Mouse (Mus musculus): ENCODE data around the gene Trib2. TPM values are rescaled to one million over a fixed set of nuclear protein-coding genes. Genes with fewer than 3 reads are reported as not detected.

Gene Trib2
- 54.8 and 56.1 TPM in 2 replicates for polyA plus RNA-seq (2015; fragmentation: Nextera tagmentation; extraction: Ambion mirVana)

DNA sequence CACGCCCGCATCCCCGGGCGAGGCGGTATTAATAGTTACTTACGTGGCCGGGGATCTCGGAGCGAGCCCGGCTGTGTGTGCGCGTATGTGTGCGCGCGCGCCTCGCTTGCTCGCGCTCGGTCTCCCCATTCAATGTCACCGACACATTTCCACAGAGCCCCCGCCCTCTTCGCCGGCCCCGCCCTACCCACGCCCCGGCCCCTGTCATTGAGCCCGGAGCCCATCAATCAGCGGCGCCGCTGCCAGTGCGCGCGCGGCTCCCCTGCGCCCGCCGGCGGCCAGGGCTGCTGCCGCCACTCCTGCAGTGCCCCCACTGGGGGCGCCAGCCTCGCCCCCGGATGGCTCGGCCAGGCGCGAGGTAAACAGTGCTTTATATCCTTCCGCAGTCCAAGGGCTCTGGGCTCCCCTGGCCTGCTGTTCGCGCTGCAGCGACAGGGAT is at the start of gene Trib2:
Gene Trib2, minus strand, starts transcription at position 183 of the 439 bp plus-strand sequence.
- Histone ChIP-seq H3K4me1 (peaks cover 26% of the 10 kb centered on the region), H3K4me3 (replicated peaks) (peak within 1 kb of the TSS; percentile 81), H3K9ac (peak within 1 kb of the TSS; percentile 84), H3K36me3 (no peaks in the 10 kb centered on the region), H3K27me3 (no peaks in the 10 kb centered on the region), H3K27ac (peak within 1 kb of the TSS; percentile 97), H3K4me2 (peak within 1 kb of the TSS; percentile 83), H3K9me3 (replicated peaks) (no peaks in the 10 kb centered on the region)
- peak; percentile 93 for ATAC-seq (replicated peaks; ENCODE audit: low FRiP score)
- WGBS = under 1% methylated on average over 50 of the region's 50 CpGs

DNA sequence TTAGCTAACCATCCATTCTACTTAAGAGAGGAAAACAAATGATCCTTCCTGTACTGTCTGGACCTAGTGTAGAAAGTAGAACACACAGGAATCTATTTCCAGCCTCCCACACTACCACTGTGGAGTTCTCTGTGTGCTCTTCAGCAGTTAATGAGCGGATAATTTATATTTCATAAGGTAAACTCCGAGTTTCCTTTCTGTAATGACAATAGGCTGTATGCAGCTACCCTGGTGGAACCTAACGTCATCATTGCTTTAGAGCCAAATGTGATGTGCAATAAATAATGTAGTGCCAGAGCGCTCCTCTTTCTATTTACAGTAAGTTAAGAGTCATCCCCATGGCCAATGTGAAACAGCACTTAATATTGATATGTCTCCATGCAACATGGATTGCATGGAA is 41.3 kb upstream of the Trib2 start:
- H3K4me2 ChIP-seq = no peak overlapping the region
- no peak overlapping the region for H3K27ac ChIP-seq
- no peaks in the 10 kb centered on the region for H3K36me3 ChIP-seq
- H3K4me1 ChIP-seq = no peaks in the 10 kb centered on the region
- H3K9ac ChIP-seq = no peak overlapping the region
- WGBS = 81% methylated on average over 4 of the region's 4 CpGs
- ATAC-seq (replicated peaks; ENCODE audit: low FRiP score) = no peak
- H3K27me3 ChIP-seq = no peaks in the 10 kb centered on the region
- H3K9me3 ChIP-seq (replicated peaks) = no peaks in the 10 kb centered on the region
- H3K4me3 ChIP-seq (replicated peaks) = no peak overlapping the region

DNA sequence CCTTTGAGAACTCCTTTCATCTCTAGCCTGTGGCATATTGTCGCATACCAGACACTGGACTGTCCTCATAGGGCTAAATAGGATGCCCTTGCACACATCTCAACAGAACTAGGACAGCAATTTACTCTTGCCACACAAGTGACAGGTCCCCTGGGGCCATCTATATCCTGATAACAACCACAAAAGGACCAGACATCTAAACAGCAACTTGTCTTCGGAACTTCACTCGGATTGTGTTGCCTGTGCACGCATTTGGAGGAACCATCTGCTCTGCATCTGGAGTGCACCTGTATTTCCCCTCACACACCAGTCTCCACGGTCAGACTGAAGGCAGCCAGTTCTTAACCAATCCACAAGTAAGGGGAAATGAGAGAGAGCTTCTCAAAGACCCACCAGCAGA is 39.2 kb upstream of the Trib2 start:
- Histone ChIP-seq H3K36me3 (no peaks in the 10 kb centered on the region), H3K4me1 (no peaks in the 10 kb centered on the region), H3K4me2 (no peak overlapping the region), H3K4me3 (replicated peaks) (no peak overlapping the region), H3K27me3 (no peaks in the 10 kb centered on the region), H3K9ac (no peak overlapping the region), H3K27ac (no peak overlapping the region), H3K9me3 (replicated peaks) (no peaks in the 10 kb centered on the region)
- WGBS = 86% methylated on average over 5 of the region's 5 CpGs
- ATAC-seq (replicated peaks; ENCODE audit: low FRiP score) = no peak

DNA sequence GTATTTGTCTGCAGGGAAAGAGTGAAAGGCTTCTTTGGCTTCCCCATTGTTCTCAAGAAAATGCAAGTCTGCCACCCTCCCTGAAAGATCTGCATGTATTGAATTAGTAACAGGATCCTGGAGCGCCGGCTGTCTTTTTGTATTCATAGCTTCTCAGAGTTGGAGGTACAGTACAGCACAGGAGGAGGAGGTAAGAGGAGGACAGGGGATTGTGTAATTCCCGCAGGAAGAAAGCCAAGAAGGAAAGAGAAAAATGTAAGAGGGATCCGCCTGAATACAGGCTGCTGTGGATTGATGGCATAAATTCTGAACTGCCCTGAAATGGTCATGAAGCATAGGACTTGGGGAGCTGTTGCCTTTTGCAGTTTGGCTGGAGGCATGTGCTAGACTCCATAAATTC is 36.1 kb upstream of the Trib2 start:
- Histone ChIP-seq H3K4me1 (peaks cover 10% of the 10 kb centered on the region; the same call in 1 of the 2 replicates), H3K27ac (no peak overlapping the region), H3K9me3 (replicated peaks) (no peaks in the 10 kb centered on the region), H3K4me3 (replicated peaks) (no peak overlapping the region), H3K27me3 (no peaks in the 10 kb centered on the region), H3K9ac (no peak overlapping the region), H3K4me2 (no peak overlapping the region), H3K36me3 (no peaks in the 10 kb centered on the region)
- ATAC-seq (replicated peaks; ENCODE audit: low FRiP score) = 0 out of 2 replicates have a peak, but pooled peaks have one; percentile 17
- WGBS = 50% methylated on average over 4 of the region's 4 CpGs

DNA sequence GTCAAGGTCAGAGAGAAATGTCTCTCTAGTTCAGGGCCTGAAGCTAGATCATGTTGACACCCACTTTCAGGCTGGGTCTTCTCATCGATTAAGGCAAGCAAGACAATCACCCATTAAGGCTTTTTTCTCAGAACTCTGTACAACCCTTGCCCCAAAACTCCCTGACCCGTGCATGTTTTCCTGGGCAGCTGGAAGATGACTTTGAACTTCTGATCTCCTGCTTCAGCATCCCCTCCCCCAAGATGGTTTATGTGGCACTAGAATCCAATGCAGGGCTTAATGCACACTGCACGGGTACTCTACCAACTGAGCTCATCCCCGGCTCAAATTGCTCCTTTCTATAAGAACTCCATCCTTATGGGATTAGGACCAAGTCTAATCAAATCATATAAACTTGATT is 35.3 kb upstream of the Trib2 start:
- H3K9ac ChIP-seq = no peak overlapping the region
- ATAC-seq (replicated peaks; ENCODE audit: low FRiP score) = no peak
- H3K27ac ChIP-seq = no peak overlapping the region

DNA sequence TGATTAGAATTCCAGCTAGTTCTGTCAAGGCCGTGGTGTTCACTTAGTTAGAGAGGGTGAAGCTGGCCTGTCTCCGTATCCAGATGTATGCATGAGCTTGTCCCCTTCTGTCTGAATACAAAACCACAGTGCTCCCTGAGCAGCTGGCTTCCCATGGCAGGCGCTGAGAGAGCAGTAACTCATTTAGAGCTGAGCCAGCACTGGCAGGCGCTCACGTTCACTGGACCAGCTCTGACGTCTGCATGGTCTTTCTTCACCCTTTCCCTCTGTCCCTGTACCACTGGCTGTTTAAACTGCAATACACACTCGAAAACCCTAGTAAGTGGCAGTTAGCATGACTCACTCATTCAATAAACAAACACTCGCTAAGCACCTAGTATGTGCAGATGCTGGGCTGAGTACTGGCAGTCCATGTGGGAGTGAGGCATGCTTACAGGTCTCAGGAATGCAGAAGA is 33.7 kb upstream of the Trib2 start:
- Histone ChIP-seq H3K27me3 (no peaks in the 10 kb centered on the region), H3K9ac (no peak overlapping the region), H3K4me3 (replicated peaks) (no peak overlapping the region), H3K36me3 (no peaks in the 10 kb centered on the region), H3K27ac (0 out of 2 replicates have a peak overlapping the region, but pooled peaks have one; percentile 9), H3K4me2 (no peak overlapping the region), H3K4me1 (peaks cover 10% of the 10 kb centered on the region; the same call in 1 of the 2 replicates), H3K9me3 (replicated peaks) (no peaks in the 10 kb centered on the region)
- ATAC-seq (replicated peaks; ENCODE audit: low FRiP score) = peak; percentile 58; the same call in 1 of the 2 replicates
- WGBS = 45% methylated on average over 8 of the region's 8 CpGs

More for the DNA sequence above, 35.3 kb upstream of the Trib2 start:
- H3K4me1 ChIP-seq = peaks cover 10% of the 10 kb centered on the region; the same call in 1 of the 2 replicates
- no peaks in the 10 kb centered on the region for H3K9me3 ChIP-seq (replicated peaks)
- no peaks in the 10 kb centered on the region for H3K27me3 ChIP-seq
- WGBS = 57% methylated on average over 4 of the region's 4 CpGs
- H3K36me3 ChIP-seq = no peaks in the 10 kb centered on the region
- H3K4me3 ChIP-seq (replicated peaks) = no peak overlapping the region
- no peak overlapping the region for H3K4me2 ChIP-seq

DNA sequence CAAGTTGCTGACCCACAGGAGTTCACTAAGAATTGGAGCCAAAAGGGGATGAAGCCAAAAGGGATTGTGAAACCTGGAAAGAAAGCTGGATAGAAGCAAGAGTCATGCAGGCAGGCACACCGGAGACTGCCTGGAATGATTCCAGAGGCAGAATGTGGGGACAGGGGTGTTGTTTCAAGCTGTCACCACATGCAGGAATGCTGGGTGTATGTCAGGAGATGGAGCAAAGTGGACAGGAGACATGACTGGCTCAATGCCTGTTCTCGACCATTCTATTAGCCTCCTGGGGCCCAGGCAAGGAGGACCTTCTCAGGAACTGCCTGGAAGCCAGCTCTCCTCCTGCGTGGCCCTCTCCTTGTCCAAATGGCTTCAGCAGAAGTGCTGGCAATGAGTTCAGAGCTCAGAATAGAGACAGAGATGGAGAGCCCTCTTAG is 33.2 kb upstream of the Trib2 start:
- Histone ChIP-seq H3K4me1 (peaks cover 10% of the 10 kb centered on the region; the same call in 1 of the 2 replicates), H3K9me3 (replicated peaks) (no peaks in the 10 kb centered on the region), H3K4me2 (no peak overlapping the region), H3K27ac (0 out of 2 replicates have a peak overlapping the region, but pooled peaks have one; percentile 9), H3K36me3 (no peaks in the 10 kb centered on the region), H3K4me3 (replicated peaks) (no peak overlapping the region), H3K9ac (no peak overlapping the region), H3K27me3 (no peaks in the 10 kb centered on the region)
- no peak for ATAC-seq (replicated peaks; ENCODE audit: low FRiP score)
- WGBS = 56% methylated on average over 3 of the region's 3 CpGs

DNA sequence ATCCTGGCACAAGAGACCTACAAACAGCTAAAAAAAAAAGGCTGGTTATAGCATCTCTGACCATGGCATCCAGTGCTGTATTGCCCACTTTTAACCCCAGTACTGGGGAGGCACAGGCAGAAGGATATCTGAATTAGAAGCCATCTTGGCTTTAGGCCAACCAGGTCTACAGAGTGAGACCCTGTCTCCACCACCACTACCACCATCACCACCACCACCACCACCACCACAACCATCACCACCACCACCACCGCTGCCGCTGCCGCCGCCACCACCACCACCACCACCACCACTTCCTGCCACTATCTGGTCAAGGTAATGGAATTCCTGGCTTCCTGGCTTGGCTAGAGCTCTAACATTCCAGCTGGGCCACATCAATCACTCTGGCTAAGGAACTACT is 31.7 kb upstream of the Trib2 start:
- no peak overlapping the region for H3K27ac ChIP-seq
- H3K9me3 ChIP-seq (replicated peaks) = no peaks in the 10 kb centered on the region
- H3K4me2 ChIP-seq = no peak overlapping the region
- 91% methylated on average over 4 of the region's 4 CpGs for WGBS
- ATAC-seq (replicated peaks; ENCODE audit: low FRiP score) = no peak
- no peak overlapping the region for H3K4me3 ChIP-seq (replicated peaks)
- no peaks in the 10 kb centered on the region for H3K36me3 ChIP-seq
- H3K27me3 ChIP-seq = no peaks in the 10 kb centered on the region
- H3K4me1 ChIP-seq = peaks cover 10% of the 10 kb centered on the region; the same call in 1 of the 2 replicates
- H3K9ac ChIP-seq = no peak overlapping the region

DNA sequence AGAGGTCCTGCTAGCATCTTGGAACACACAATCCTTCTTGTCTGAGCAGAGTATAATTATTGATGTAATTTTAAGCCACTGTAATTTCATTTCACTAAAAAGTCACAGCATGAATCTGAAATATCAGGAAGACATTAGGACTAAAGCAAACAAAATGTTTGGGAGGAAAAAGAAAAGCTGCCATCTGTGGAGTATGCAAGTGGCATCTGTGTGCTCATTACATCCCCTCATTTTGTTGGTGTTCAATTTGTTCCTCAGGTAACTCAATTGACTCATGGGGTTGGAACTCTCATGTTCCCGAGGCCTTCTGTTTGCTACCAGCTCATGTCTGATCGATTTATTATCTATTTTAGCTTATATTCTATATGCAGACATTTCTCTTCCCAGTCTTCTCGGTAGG is 28.0 kb upstream of the Trib2 start:
- ATAC-seq (replicated peaks; ENCODE audit: low FRiP score) = no peak
- H3K9me3 ChIP-seq (replicated peaks) = no peaks in the 10 kb centered on the region
- no peak overlapping the region for H3K9ac ChIP-seq
- H3K4me1 ChIP-seq = peaks cover 2% of the 10 kb centered on the region; the same call in 1 of the 2 replicates
- no peak overlapping the region for H3K4me3 ChIP-seq (replicated peaks)
- no peak overlapping the region for H3K27ac ChIP-seq
- WGBS = 67% methylated on average over 3 of the region's 3 CpGs
- no peaks in the 10 kb centered on the region for H3K36me3 ChIP-seq
- no peak overlapping the region for H3K4me2 ChIP-seq
- no peaks in the 10 kb centered on the region for H3K27me3 ChIP-seq

DNA sequence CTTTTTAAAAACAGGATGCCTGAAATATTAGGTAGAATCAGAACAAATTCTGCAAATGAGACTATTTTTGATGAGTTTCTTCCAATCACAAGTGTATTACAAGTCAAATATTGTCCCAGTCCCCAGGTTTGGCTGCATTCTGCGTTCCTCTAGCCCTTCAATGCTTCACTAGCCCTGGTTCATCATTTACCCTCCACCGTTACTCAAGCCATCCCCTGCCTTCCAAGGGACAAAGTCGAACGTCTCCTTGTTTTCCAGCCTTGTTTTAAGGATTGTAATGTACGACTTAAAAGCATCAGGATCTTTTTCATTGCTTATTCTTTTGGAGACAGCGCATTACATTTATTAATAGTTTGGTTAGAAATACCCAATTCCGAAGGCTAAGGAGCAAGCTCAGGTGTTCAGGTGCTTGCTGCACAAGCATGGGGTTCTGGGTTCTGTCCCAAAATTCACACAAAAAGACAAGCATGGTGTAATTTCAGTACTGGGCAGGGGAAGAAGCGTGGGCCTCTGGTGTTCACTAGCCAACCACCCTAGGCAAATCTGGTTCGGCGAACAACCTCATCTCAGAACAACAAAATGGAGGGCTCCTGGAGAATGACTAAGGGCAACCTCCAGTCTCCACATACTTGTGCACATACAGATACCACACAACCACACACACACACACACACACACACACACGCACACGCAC is 24.3 kb upstream of the Trib2 start:
- Histone ChIP-seq H3K27ac (peak overlapping the region; percentile 60; the same call in 1 of the 2 replicates), H3K9ac (no peak overlapping the region), H3K27me3 (no peaks in the 10 kb centered on the region), H3K36me3 (no peaks in the 10 kb centered on the region), H3K4me2 (no peak overlapping the region), H3K4me3 (replicated peaks) (no peak overlapping the region), H3K4me1 (no peaks in the 10 kb centered on the region), H3K9me3 (replicated peaks) (no peaks in the 10 kb centered on the region)
- WGBS = 81% methylated on average over 12 of the region's 12 CpGs
- peak; percentile 73; the same call in 1 of the 2 replicates for ATAC-seq (replicated peaks; ENCODE audit: low FRiP score)

DNA sequence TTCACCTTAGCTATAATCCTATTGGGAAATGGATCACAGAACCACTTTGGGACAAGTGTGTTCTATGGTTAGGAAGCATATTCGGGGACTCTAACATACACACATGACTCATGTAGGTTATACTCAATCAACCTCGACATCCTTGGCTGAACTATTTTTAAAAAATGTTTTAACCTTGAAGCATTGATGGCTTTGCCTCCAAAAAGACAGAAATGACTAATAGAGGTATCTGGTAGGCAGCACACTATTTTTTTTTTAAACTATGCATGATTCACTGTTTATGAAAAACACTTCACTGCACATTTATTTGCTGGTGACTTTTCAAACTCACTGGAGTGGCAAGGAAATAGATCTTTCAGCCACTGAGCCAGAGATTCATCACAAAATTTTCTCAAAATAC is 21.5 kb upstream of the Trib2 start:
- no peaks in the 10 kb centered on the region for H3K27me3 ChIP-seq
- ATAC-seq (replicated peaks; ENCODE audit: low FRiP score) = no peak
- no peaks in the 10 kb centered on the region for H3K9me3 ChIP-seq (replicated peaks)
- no peaks in the 10 kb centered on the region for H3K36me3 ChIP-seq
- 86% methylated on average over 2 of the region's 2 CpGs for WGBS
- H3K9ac ChIP-seq = no peak overlapping the region
- no peaks in the 10 kb centered on the region for H3K4me1 ChIP-seq
- no peak overlapping the region for H3K4me2 ChIP-seq
- H3K4me3 ChIP-seq (replicated peaks) = no peak overlapping the region
- no peak overlapping the region for H3K27ac ChIP-seq

DNA sequence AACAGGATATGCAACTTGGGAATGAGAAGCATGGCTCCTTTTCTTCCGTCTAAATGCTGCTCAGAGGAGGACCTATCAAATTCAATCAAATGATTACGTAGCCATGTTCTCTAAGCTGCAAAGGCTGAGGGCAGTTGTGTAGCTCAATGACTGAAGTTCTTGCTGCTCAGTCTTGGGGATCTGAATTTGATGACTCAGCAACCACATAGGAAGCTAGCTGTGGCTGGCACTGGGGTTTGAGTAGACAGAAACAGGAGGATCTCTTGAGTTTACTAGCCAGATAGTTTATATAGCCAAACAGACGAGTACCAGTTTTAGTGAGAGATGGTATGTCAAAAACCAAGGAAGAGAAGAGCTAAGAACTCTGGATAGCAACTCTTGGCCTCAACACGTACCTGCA is 20.8 kb upstream of the Trib2 start:
- no peak overlapping the region for H3K9ac ChIP-seq
- no peak overlapping the region for H3K4me2 ChIP-seq
- 93% methylated on average over 4 of the region's 4 CpGs for WGBS
- H3K27ac ChIP-seq = no peak overlapping the region
- no peaks in the 10 kb centered on the region for H3K36me3 ChIP-seq
- H3K9me3 ChIP-seq (replicated peaks) = no peaks in the 10 kb centered on the region
- ATAC-seq (replicated peaks; ENCODE audit: low FRiP score) = no peak
- H3K4me3 ChIP-seq (replicated peaks) = no peak overlapping the region
- H3K27me3 ChIP-seq = no peaks in the 10 kb centered on the region
- H3K4me1 ChIP-seq = no peaks in the 10 kb centered on the region

All from kidney, embryonic 15.5 days (tissue).